Mouse (Mus musculus) gastrocnemius, adult 2 months (tissue): Measurements from ENCODE around the gene Mogat2. TPM values are rescaled to one million over a fixed set of nuclear protein-coding genes. Genes with fewer than 3 reads are reported as not detected.

Source experiments
- DNase-seq: peaks from one replicate; pipeline ENCODE4 v3.0.0; 2022
- H3K27ac ChIP-seq: fragments of 200-600 bp; 2 replicates; pipeline ENCODE4 v1.8.1; 2022; ENCODE audit warnings: mild to moderate bottlenecking
- H3K4me3 ChIP-seq: fragments of 200-600 bp; 2 replicates; pipeline ENCODE4 v1.8.1; 2022; ENCODE audit warnings: mild to moderate bottlenecking, moderate library complexity
- CTCF ChIP-seq: fragments of 200-600 bp; IDR thresholded peaks from 2 replicates; pipeline ENCODE4 v1.8.1; 2022; ENCODE audit warnings: antibody characterized with exemption, mild to moderate bottlenecking, moderate library complexity
- intact Hi-C: fragments of 180-260 bp; cut with DNase I; formaldehyde crosslinking; loops from one replicate; pipeline ENCODE4 v1.15.1; 2025
- long read RNA-seq, 2 experiments: library from polyadenylated mRNA; stranded (forward); transcript quantifications; one replicate each; pipeline ENCODE4 v2.0.0; 2021
- total RNA-seq, 2 experiments: library from RNA; stranded (reverse); gene quantifications; 2 replicates each; pipeline ENCODE4 v1.2.3; 2021

Mogat2 gene
- total RNA-seq: not detected
- long read RNA-seq, experiment 1: 0 reads
- long read RNA-seq, experiment 2: 0 reads

- Histone ChIP-seq H3K27ac (no peak within 1 kb of the TSS), H3K4me3 (no peak within 1 kb of the TSS)
- intact Hi-C loops: no loop called here
- no peak for TF ChIP-seq CTCF
- DNase-seq: no peak
Observed at GRCm38 (mm10) chr7:99238417-99238816, at the start of gene Mogat2. Mogat2 (minus strand) TSS chr7:99238619.

- DNase-seq: no peak
- H3K4me3 ChIP-seq: no peak overlapping the region
- intact Hi-C loops: no loop called here
- no peak overlapping the region for H3K27ac ChIP-seq
- TF ChIP-seq CTCF: no peak
Observed at GRCm38 (mm10) chr7:99287287-99287686, 48.9 kb upstream of the Mogat2 start.

DNA sequence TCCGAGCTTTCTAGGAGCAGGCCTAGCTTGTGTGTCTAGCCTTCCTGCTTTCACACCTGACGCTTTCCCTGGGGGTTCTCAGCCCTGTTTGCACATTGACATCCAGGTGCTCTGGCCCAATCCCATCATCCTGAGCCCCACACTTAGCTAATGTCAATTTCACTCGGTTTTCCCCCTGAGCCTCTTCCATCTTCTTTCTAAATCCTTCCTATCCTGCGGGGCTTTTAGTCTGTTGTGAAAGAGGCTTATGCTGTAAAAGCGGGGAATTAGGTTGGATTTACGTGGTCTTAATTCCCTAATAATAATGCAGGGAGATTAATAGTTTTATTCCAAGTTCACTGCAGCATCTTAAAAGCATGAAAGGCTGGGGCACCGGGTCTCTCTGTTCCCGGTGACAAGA is 41.2 kb upstream of the Mogat2 start:
- no peak for TF ChIP-seq CTCF
- DNase-seq: no peak
- no peak overlapping the region for H3K4me3 ChIP-seq
- H3K27ac ChIP-seq: no peak overlapping the region
- intact Hi-C loops: no loop called here

- intact Hi-C loops: no loop called here
- TF ChIP-seq CTCF: no peak
- no peak for DNase-seq
- H3K4me3 ChIP-seq: no peak overlapping the region
- no peak overlapping the region for H3K27ac ChIP-seq
Observed at GRCm38 (mm10) chr7:99278309-99278708, 39.9 kb upstream of the Mogat2 start.

DNA sequence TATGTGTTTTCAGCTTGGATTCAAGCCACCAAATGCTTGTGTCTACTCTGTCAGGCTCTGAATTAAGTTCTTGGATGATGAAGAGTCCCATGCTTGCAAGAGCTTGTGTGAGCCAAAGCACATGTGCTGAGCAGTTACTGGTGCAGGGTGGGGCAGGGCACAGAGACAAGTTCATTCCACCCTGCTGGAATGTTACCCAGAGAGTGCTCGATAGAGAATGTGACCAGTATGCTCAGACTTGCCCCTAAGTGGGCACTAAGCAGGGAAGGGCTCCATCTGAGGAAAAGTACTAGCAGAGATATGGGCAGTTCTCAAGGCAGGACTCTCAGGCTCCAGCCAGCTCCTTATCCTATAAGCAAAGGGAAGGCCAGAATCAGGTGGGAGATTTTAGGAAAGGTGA is 38.3 kb upstream of the Mogat2 start:
- H3K4me3 ChIP-seq: no peak overlapping the region
- DNase-seq: no peak
- TF ChIP-seq CTCF: no peak
- peak overlapping the region; percentile 35; the same call in 1 of the 2 replicates for H3K27ac ChIP-seq
- intact Hi-C loops: no loop called here

DNA sequence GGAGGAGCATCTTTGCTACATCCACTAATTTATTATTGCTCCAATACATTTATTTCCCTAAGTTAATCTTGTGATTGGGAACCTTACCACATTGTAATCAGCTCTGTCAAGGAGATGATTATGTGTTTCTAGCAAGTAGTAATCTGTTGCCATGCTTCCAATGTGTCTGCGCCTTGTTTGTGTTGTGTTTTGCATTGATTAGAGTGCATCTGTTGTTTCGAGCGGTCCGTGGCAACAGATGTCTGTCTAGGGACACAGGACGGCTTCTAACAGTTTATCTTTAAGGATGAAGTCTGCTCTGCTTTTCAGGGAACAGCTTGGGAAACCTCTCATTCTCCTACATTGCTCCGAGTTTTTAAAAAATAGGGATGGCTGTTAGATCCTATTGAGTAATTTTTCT is 36.7 kb upstream of the Mogat2 start:
- Histone ChIP-seq H3K27ac (no peak overlapping the region), H3K4me3 (no peak overlapping the region)
- TF ChIP-seq CTCF: no peak
- no peak for DNase-seq
- intact Hi-C loops: no loop called here

DNA sequence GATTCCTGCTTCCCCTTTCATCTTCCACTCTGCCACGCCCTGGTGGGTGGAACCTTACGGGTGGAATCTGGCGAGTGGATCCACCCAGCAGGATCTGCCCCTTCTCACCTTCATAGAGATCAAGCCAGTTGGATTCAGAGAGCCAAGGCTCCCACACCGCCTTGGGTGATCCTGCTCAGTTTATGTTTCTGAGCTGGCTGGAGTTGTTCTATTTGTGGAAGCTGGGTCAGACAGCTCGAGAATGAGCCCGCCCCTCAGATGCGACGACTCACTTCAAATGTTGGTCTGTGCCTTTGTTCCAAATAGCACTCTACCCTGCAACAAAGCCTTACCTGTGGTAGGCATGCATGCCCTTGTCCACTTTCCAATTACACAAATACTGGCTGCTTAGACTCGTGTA is 33.2 kb upstream of the Mogat2 start:
- DNase-seq: peak; percentile 50
- Histone ChIP-seq H3K27ac (peak overlapping the region; percentile 74), H3K4me3 (peak overlapping the region; percentile 82)
- no peak for TF ChIP-seq CTCF
- intact Hi-C loops: loop anchor here (5.0 kb wide), 1 partner anchor 349 kb away; no protein-coding TSS in a partner anchor

DNA sequence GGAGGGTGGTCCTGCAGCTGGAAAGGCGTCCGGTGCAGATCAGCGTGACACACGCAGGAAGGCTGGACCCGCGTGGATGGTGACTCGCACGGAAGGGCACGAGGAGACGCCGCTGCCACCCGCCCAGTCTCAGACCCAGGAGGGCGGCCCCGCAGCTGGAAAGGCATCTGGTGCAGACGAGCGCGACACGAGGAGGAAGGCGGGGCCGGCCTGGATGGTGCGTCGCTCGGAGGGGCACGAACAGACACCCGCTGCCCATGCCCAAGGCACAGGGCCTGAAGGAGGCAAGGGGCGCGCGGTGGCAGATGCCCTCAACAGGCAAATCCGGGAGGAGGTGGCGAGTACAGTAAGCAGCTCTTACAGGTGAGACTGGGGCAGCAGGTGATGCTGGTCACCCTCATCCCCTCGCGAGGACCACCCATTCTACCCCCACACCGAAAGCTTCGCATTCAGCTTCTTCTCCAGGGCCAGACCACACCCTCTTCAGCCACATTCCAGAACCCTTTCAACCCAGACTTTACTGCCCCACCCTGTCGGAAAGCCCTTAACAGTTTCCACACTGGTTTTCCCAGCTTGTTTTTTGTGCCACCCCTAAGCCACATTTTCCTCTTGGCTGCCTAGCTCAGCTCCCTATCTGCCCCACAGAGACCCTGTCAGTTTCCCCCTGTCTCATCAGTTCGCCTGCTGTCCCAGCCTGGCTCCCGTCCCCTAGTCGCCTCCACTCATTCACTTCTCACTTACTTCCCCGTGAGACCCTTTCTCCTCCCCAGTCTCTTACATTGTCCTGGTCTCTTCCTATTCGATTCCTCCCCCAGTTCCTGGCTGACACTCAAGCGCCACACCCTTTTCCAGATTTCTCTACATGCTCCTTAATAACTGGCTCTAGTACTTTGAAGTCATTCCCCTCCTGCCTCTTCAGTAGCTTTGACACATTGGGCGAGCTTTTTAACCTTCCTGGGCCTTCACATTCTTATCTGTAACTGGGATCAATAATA is 30.8 kb upstream of the Mogat2 start:
- TF ChIP-seq CTCF: no peak
- Histone ChIP-seq H3K4me3 (peak overlapping the region; percentile 82), H3K27ac (peak overlapping the region; percentile 74)
- intact Hi-C loops: no loop called here
- DNase-seq: peak; percentile 54

DNA sequence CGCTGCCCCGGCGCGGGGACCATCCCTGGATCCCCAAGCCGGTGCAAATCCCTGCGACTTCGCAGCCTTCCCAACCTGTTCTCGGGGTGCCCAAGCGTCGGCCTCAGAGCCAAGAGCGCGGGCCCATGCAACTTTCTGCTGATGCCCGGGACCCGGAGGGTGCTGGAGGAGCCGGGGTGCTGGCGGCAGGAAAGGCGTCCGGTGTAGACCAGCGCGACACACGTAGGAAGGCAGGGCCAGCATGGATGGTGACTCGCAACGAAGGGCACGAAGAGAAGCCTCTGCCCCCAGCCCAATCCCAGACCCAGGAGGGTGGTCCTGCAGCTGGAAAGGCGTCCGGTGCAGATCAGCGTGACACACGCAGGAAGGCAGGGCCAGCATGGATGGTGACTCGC is 30.1 kb upstream of the Mogat2 start:
- DNase-seq: no peak
- Histone ChIP-seq H3K4me3 (peak overlapping the region; percentile 82), H3K27ac (peak overlapping the region; percentile 74)
- intact Hi-C loops: no loop called here
- no peak for TF ChIP-seq CTCF

GRCm38 (mm10) chr7:99267897-99268505 is 29.6 kb upstream of the Mogat2 start:
- H3K27ac ChIP-seq: peak overlapping the region; percentile 74
- no peak for TF ChIP-seq CTCF
- H3K4me3 ChIP-seq: peak overlapping the region; percentile 82
- intact Hi-C loops: no loop called here
- DNase-seq: peak; percentile 79

- DNase-seq: peak; percentile 27
- intact Hi-C loops: no loop called here
- Histone ChIP-seq H3K4me3 (peak within 1 kb of the TSS; percentile 82), H3K27ac (peak within 1 kb of the TSS; percentile 74)
- TF ChIP-seq CTCF: no peak
Observed at GRCm38 (mm10) chr7:99267251-99267896, 29.0 kb upstream of the Mogat2 start, which contains the start of gene Map6. Map6 (plus strand) TSS chr7:99267447.

- TF ChIP-seq CTCF: no peak
- intact Hi-C loops: no loop called here
Observed at GRCm38 (mm10) chr7:99264597-99264996, 26.2 kb upstream of the Mogat2 start.

DNA sequence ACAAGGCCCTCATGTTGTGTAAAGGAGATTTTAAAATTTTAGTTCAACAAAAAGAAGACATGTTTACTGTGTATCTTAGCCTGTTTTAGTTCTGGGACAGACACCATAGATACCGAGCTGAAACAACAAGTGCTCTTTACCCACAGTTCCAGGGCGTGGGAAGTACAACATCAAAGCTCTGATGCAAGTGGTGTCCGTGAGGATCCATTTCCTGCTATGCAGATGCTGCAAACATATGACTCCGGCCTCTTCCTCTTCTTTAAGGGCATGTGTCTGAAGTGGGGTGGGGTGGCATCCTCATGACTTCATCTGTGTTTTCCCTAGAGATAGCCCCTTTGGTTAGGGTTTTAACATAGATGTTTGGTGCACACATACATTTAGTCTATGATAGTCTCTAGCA is 25.1 kb upstream of the Mogat2 start:
- H3K4me3 ChIP-seq: no peak overlapping the region
- H3K27ac ChIP-seq: no peak overlapping the region
- no peak for DNase-seq
- intact Hi-C loops: no loop called here
- TF ChIP-seq CTCF: no peak

More at GRCm38 (mm10) chr7:99264597-99264996, 26.2 kb upstream of the Mogat2 start:
- Histone ChIP-seq H3K27ac (no peak overlapping the region), H3K4me3 (no peak overlapping the region)
- no peak for DNase-seq
